Mouse (Mus musculus): ENCODE results near the gene Elmod3. TPM values are rescaled to one million over a fixed set of nuclear protein-coding genes. Genes with fewer than 3 reads are reported as not detected.

The Elmod3 gene
- 16.1 and 24.5 TPM in 2 replicates for polyA plus RNA-seq (2012; rRNA removed)

GRCm38 (mm10) chr6:72597956-72598753 lies at the start of gene Elmod3, which contains the start of gene Retsat:
Elmod3 (minus strand) TSS chr6:72598413.
Retsat (plus strand) TSS chr6:72598475.

GRCm38 (mm10) chr6:72616643-72617288 lies 18.6 kb upstream of the Elmod3 start, which contains the start of gene Tgoln1:
Tgoln1 (minus strand) TSS chr6:72617000.

GRCm38 (mm10) chr6:72544283-72544987 lies 53.8 kb downstream of the Elmod3 start, which contains the start of gene Capg:
Capg (plus strand) TSS chr6:72544391.

GRCm38 (mm10) chr6:72521607-72522006 lies 76.6 kb downstream of the Elmod3 start, which contains the start of gene Sh2d6:
Sh2d6 (minus strand) TSS chr6:72521707.

Other genes starting within 250 kb of the Elmod3 start
- gene Tmem150a, start 243.0 kb downstream of the Elmod3 start, polyA plus RNA-seq (2012; rRNA removed): 60.2 and 70.6 TPM in 2 replicates
- 118 TPM in 2 replicates for gene Rnf181, start 231.5 kb downstream of the Elmod3 start, polyA plus RNA-seq (2012; rRNA removed)
- gene Vamp5, start 217.9 kb downstream of the Elmod3 start, polyA plus RNA-seq (2012; rRNA removed): 24.6 and 38.9 TPM in 2 replicates
- 75.9 and 104 TPM in 2 replicates for gene Vamp8, start 207.7 kb downstream of the Elmod3 start, polyA plus RNA-seq (2012; rRNA removed)
- 26.2 and 28.1 TPM in 2 replicates for gene Ggcx, start 184.1 kb downstream of the Elmod3 start, polyA plus RNA-seq (2012; rRNA removed)
- 88.6 and 104 TPM in 2 replicates for gene Mat2a, start 158.9 kb downstream of the Elmod3 start, polyA plus RNA-seq (2012; rRNA removed)
- 0.28 and 0.53 TPM in 2 replicates for gene Sh2d6, start 76.7 kb downstream of the Elmod3 start, polyA plus RNA-seq (2012; rRNA removed)
- 64.9 and 70.2 TPM in 2 replicates for gene Capg, start 54.0 kb downstream of the Elmod3 start, polyA plus RNA-seq (2012; rRNA removed)
- 37.3 and 42.3 TPM in 2 replicates for gene Retsat, start 62 bp upstream of the Elmod3 start, polyA plus RNA-seq (2012; rRNA removed)
- 31.9 and 32.2 TPM in 2 replicates for gene Tgoln1, start 18.6 kb upstream of the Elmod3 start, polyA plus RNA-seq (2012; rRNA removed)
- 26.2 and 40.5 TPM in 2 replicates for gene Tcf7l1, start 190.8 kb upstream of the Elmod3 start, polyA plus RNA-seq (2012; rRNA removed)